Mouse (Mus musculus): ENCODE data around the gene Zfyve28.

Gene Zfyve28

DNA sequence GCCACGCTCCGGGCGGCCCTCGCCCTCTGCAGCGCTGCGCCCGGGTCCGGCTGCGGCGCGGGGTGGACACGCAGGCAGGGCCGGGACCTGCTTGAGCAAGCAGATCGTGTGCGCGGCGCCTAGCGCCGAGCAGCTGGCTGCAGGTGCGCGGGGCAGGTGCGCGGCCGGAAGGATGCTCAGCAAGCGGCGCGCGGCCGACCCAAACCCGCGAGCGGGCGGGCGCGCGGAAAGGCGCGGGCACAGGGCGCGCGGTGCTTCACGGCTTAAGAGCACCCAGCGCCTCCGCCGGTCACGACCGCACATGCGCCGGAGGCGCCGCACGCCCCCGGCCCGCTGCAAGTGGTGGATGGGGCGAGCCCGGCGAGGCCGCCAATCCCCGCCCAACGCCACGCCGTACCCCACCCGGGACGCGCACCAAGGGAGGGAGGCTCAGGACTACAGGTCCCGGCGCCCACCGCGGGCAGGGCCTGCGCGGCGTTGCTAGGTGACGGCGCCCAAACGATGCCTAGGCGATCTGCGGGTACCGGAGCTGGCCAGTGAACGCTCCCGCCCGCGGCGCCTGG lies at the start of gene Zfyve28, which contains the start of gene Cfap99:
TSS of gene Zfyve28 (minus strand) at position 296 of the 563 bp plus-strand sequence.
TSS of gene Cfap99 (plus strand) at position 447 of the 563 bp plus-strand sequence.
- Histone ChIP-seq H3K27me3 (ENCODE audit: control insufficient read depth, insufficient read depth, low read length, poor library complexity, severe bottlenecking) (no peaks in the 10 kb centered on the region), H3K36me3 (ENCODE audit: control insufficient read depth, insufficient read depth, low read length, poor library complexity, severe bottlenecking) (no peaks in the 10 kb centered on the region)
- peak; percentile 24 for DNase-seq (ENCODE audit: low read depth, low spot score)

- no peaks in the 10 kb centered on the region for H3K36me3 ChIP-seq (ENCODE audit: control insufficient read depth, insufficient read depth, low read length, poor library complexity, severe bottlenecking)
- DNase-seq (ENCODE audit: low read depth, low spot score): peak; percentile 73
- H3K27me3 ChIP-seq (ENCODE audit: control insufficient read depth, insufficient read depth, low read length, poor library complexity, severe bottlenecking): no peaks in the 10 kb centered on the region
Observed at GRCm38 (mm10) chr5:34336775-34337450, 48.7 kb upstream of the Zfyve28 start.

GRCm38 (mm10) chr5:34336097-34336774 lies 48.0 kb upstream of the Zfyve28 start, which contains the start of gene Rnf4:
TSS of gene Rnf4 (plus strand) at chr5:34336289.
- H3K36me3 ChIP-seq (ENCODE audit: control insufficient read depth, insufficient read depth, low read length, poor library complexity, severe bottlenecking): 0 out of 2 replicates have a peak, but pooled peaks cover 2% of the 10 kb centered on the region
- no peaks in the 10 kb centered on the region for H3K27me3 ChIP-seq (ENCODE audit: control insufficient read depth, insufficient read depth, low read length, poor library complexity, severe bottlenecking)
- peak; percentile 98 for DNase-seq (ENCODE audit: low read depth, low spot score)

GRCm38 (mm10) chr5:34335539-34336096 lies 47.4 kb upstream of the Zfyve28 start:
- no peak for DNase-seq (ENCODE audit: low read depth, low spot score)
- Histone ChIP-seq H3K36me3 (ENCODE audit: control insufficient read depth, insufficient read depth, low read length, poor library complexity, severe bottlenecking) (0 out of 2 replicates have a peak, but pooled peaks cover 2% of the 10 kb centered on the region), H3K27me3 (ENCODE audit: control insufficient read depth, insufficient read depth, low read length, poor library complexity, severe bottlenecking) (no peaks in the 10 kb centered on the region)

DNA sequence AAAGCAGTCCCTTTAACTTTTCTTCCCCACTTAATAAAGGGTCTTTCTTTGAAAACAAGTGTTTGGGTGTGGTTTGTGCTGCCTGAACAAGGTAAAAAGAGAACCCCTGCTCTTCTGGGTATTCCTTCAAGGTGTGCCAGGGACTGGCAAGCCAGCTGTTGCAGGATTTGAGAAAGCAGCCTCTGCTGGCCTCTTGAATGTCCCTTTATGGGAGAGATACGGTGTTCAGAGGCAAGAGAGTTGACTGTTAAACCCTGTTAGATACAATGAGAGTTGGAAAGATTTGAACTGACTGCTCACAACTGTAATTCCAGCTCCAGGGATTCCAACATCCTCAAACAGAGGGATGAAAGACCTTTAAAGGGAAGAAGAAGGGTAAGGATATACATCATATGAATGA lies 45.8 kb upstream of the Zfyve28 start:
- H3K27me3 ChIP-seq (ENCODE audit: control insufficient read depth, insufficient read depth, low read length, poor library complexity, severe bottlenecking): no peaks in the 10 kb centered on the region
- DNase-seq (ENCODE audit: low read depth, low spot score): no peak
- peaks cover 2% of the 10 kb centered on the region; the same call in 1 of the 2 replicates for H3K36me3 ChIP-seq (ENCODE audit: control insufficient read depth, insufficient read depth, low read length, poor library complexity, severe bottlenecking)

DNA sequence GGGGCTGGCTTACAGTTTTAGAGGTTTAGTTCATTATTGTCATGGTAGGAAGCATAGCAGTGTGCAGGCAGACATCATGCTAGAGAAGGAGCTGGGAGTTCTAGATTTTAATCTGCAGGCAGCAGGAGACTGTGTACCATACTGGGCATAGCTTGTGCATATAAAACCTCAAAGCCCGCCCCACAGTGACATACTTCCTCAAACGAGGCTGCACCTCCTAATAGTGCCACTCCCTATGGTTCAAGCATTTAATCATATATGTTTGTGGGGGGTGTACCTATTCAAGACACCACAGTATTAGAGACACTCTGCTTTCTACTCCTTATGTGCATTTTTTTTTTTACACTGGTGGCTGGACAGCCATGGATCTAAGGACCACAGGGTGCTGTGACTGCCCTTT lies 41.9 kb upstream of the Zfyve28 start:
- DNase-seq (ENCODE audit: low read depth, low spot score): no peak
- Histone ChIP-seq H3K36me3 (ENCODE audit: control insufficient read depth, insufficient read depth, low read length, poor library complexity, severe bottlenecking) (peaks cover 2% of the 10 kb centered on the region; the same call in 1 of the 2 replicates), H3K27me3 (ENCODE audit: control insufficient read depth, insufficient read depth, low read length, poor library complexity, severe bottlenecking) (no peaks in the 10 kb centered on the region)

GRCm38 (mm10) chr5:34326875-34327576 lies 38.8 kb upstream of the Zfyve28 start:
- no peak for DNase-seq (ENCODE audit: low read depth, low spot score)
- Histone ChIP-seq H3K36me3 (ENCODE audit: control insufficient read depth, insufficient read depth, low read length, poor library complexity, severe bottlenecking) (peaks cover 2% of the 10 kb centered on the region; the same call in 1 of the 2 replicates), H3K27me3 (ENCODE audit: control insufficient read depth, insufficient read depth, low read length, poor library complexity, severe bottlenecking) (no peaks in the 10 kb centered on the region)

GRCm38 (mm10) chr5:34326249-34326691 lies 38.0 kb upstream of the Zfyve28 start:
- DNase-seq (ENCODE audit: low read depth, low spot score): no peak
- Histone ChIP-seq H3K36me3 (ENCODE audit: control insufficient read depth, insufficient read depth, low read length, poor library complexity, severe bottlenecking) (no peaks in the 10 kb centered on the region; the same call in 1 of the 2 replicates), H3K27me3 (ENCODE audit: control insufficient read depth, insufficient read depth, low read length, poor library complexity, severe bottlenecking) (no peaks in the 10 kb centered on the region)

- Histone ChIP-seq H3K27me3 (ENCODE audit: control insufficient read depth, insufficient read depth, low read length, poor library complexity, severe bottlenecking) (no peaks in the 10 kb centered on the region), H3K36me3 (ENCODE audit: control insufficient read depth, insufficient read depth, low read length, poor library complexity, severe bottlenecking) (no peaks in the 10 kb centered on the region; the same call in 1 of the 2 replicates)
- DNase-seq (ENCODE audit: low read depth, low spot score): no peak
Observed at GRCm38 (mm10) chr5:34325286-34325685, 37.0 kb upstream of the Zfyve28 start.

GRCm38 (mm10) chr5:34321236-34321635 lies 33.0 kb upstream of the Zfyve28 start:
- Histone ChIP-seq H3K27me3 (ENCODE audit: control insufficient read depth, insufficient read depth, low read length, poor library complexity, severe bottlenecking) (no peaks in the 10 kb centered on the region), H3K36me3 (ENCODE audit: control insufficient read depth, insufficient read depth, low read length, poor library complexity, severe bottlenecking) (no peaks in the 10 kb centered on the region)
- DNase-seq (ENCODE audit: low read depth, low spot score): no peak

DNA sequence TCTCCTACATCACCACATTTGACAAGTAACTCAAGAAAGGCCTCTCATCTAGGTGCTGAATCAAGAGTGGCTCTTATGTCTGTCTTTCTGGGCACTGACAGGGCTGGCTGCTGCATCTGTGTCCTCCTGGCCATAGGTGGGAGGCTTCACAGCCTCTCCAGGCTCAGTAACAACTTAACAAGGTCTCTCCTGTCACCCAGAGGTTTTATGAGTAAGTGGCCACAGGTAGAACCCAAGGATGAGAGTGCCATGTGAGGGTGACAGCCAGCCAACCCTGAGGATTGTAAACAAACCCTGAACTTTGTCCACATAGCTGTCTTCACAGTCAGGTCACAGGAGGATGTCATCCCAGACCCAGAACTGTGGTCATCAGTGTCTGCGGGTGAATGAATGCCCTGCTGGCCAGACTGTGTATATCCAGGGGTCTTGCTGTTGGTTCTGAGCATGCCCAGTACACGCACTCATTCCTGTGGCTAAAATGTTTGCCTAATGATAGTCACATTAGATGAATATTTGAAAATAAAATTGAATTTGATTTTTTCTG lies 31.3 kb upstream of the Zfyve28 start:
- DNase-seq (ENCODE audit: low read depth, low spot score): no peak
- no peaks in the 10 kb centered on the region for H3K27me3 ChIP-seq (ENCODE audit: control insufficient read depth, insufficient read depth, low read length, poor library complexity, severe bottlenecking)
- no peaks in the 10 kb centered on the region for H3K36me3 ChIP-seq (ENCODE audit: control insufficient read depth, insufficient read depth, low read length, poor library complexity, severe bottlenecking)

DNA sequence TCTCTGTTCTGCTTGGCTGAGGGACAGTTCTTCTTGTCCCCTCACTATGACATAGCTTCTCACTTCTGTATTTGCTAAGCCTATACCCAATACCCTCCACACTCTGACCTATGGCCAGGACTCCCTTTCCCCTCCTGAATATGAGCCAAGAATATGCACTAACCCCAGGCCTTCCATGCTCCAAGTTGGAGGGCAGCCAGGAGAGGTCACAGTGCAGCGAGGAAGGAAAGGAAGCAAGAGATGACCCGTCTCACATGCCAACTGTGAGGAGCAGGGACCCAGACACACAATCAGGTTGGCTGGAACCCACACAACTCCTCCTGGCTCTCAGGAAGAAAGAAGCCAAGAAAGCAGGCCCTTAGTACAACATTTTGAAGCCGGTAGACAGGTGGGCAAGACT lies 20.8 kb upstream of the Zfyve28 start:
- DNase-seq (ENCODE audit: low read depth, low spot score): no peak

GRCm38 (mm10) chr5:34302377-34302776 lies 14.1 kb upstream of the Zfyve28 start:
- H3K36me3 ChIP-seq (ENCODE audit: control insufficient read depth, insufficient read depth, low read length, poor library complexity, severe bottlenecking): no peaks in the 10 kb centered on the region
- no peaks in the 10 kb centered on the region for H3K27me3 ChIP-seq (ENCODE audit: control insufficient read depth, insufficient read depth, low read length, poor library complexity, severe bottlenecking)
- no peak for DNase-seq (ENCODE audit: low read depth, low spot score)

More for the DNA sequence above, 20.8 kb upstream of the Zfyve28 start:
- Histone ChIP-seq H3K27me3 (ENCODE audit: control insufficient read depth, insufficient read depth, low read length, poor library complexity, severe bottlenecking) (no peaks in the 10 kb centered on the region), H3K36me3 (ENCODE audit: control insufficient read depth, insufficient read depth, low read length, poor library complexity, severe bottlenecking) (no peaks in the 10 kb centered on the region)

GRCm38 (mm10) chr5:34298937-34299535 lies 10.8 kb upstream of the Zfyve28 start:
- no peaks in the 10 kb centered on the region for H3K36me3 ChIP-seq (ENCODE audit: control insufficient read depth, insufficient read depth, low read length, poor library complexity, severe bottlenecking)
- DNase-seq (ENCODE audit: low read depth, low spot score): no peak
- H3K27me3 ChIP-seq (ENCODE audit: control insufficient read depth, insufficient read depth, low read length, poor library complexity, severe bottlenecking): no peaks in the 10 kb centered on the region
